Mouse (Mus musculus): ENCODE data around the gene Sdk1. TPM values are rescaled to one million over a fixed set of nuclear protein-coding genes. Genes with fewer than 3 reads are reported as not detected.

Sdk1 gene
- total RNA-seq, 1 experiment from 2014 or later, result not detected

DNA sequence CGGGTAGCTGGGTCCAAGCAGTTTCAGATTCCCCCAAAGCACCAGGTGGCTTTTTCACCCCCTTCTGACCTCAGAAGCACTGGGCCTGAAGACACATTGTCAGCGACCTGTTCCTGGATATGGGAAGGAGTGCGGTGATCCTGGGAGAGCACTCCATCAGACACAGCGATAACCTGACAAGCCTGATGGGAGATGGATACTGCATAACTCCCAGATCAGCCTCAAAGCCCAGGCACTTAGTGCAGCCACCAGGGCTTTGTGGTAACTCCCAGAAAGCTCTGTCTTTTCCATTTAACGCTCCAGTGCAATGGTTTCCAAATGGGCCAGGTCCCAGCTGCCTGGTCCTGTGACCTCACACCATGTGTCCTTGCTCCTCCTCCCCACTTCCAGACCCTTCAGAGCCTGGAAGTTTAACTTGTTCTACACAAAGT lies 886.9 kb downstream of the Sdk1 start:
- ATAC-seq (ENCODE audit: extremely low read depth, insufficient number of reproducible peaks, low FRiP score, poor library complexity, severe bottlenecking), result no peak

GRCm38 (mm10) chr5:142130004-142130403 lies 888.7 kb downstream of the Sdk1 start:
- no peak for ATAC-seq (ENCODE audit: extremely low read depth, insufficient number of reproducible peaks, low FRiP score, poor library complexity, severe bottlenecking)

- ATAC-seq (ENCODE audit: extremely low read depth, insufficient number of reproducible peaks, low FRiP score, poor library complexity, severe bottlenecking), result no peak
These were observed 898.7 kb downstream of the Sdk1 start for GRCm38 (mm10) chr5:142139978-142140377.

GRCm38 (mm10) chr5:142149594-142149993 lies 908.3 kb downstream of the Sdk1 start:
- ATAC-seq (ENCODE audit: extremely low read depth, insufficient number of reproducible peaks, low FRiP score, poor library complexity, severe bottlenecking), result no peak

- ATAC-seq (ENCODE audit: extremely low read depth, insufficient number of reproducible peaks, low FRiP score, poor library complexity, severe bottlenecking), result no peak
These were observed 909.5 kb downstream of the Sdk1 start for GRCm38 (mm10) chr5:142150756-142151155.

DNA sequence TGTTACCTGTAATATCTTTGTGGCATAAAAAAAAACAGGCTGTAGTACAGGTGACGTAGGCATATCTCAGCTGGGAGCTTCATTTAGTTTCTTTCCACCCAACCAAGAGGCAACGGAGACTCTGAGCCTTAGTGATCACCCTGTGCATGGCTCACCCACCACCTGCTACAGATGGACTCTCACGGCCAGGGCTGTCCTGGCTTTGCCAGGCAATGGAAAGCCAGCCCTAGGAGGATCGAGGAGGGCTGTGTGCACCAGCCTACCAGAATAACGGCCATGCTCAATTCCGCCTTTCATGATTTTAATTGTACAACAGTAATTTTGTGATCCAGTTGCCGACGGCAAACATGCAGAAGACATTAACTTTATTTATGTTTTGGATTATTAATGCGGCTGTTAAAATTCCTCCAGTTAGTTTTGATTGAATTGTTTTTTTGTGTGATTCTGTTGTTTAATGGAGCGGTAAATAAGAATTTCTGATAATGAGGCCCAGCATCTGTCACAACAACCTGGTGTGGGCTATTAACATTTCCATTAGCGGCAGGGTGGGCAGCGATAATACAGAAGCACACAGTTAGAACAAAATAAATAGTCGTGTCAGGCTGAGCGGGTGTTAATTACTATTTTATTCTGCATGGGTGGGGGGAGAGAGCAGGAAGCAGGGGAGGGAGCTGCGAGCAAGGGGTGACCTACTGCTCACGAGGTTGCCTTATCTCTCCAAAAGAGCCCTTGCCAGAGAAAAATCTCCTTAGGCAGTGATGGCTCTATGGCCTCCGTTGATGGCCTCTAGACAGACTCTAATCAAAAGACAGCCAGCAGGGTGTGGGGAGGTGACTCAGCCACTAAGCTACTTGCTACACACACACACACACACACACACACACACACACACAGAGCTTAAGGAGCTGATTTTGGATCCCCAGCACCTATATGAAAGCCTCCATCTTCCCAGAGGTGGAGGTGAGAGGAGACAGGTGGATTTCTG lies 915.9 kb downstream of the Sdk1 start:
- no peak for ATAC-seq (ENCODE audit: extremely low read depth, insufficient number of reproducible peaks, low FRiP score, poor library complexity, severe bottlenecking)

- no peak for ATAC-seq (ENCODE audit: extremely low read depth, insufficient number of reproducible peaks, low FRiP score, poor library complexity, severe bottlenecking)
These were observed 922.2 kb downstream of the Sdk1 start for GRCm38 (mm10) chr5:142163483-142163882.

DNA sequence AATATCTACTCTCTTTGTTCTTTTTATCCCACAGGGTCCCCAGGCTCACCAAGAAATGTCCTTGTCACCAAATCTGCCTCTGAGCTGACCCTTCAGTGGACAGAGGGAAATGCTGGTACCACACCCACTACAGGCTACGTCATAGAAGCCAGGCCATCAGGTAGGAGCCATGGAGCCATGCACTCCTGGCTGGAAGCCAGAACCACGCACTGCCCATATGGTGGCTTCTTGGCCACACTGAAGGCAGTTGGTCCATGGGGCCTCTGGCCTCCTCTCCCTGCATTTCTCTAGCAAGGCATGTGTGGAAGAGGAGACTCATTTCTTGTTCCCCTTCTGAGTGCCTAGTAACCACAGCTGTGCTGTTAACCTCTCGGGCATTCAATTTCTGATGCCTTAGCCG lies 932.3 kb downstream of the Sdk1 start:
- ATAC-seq (ENCODE audit: extremely low read depth, insufficient number of reproducible peaks, low FRiP score, poor library complexity, severe bottlenecking), result no peak

DNA sequence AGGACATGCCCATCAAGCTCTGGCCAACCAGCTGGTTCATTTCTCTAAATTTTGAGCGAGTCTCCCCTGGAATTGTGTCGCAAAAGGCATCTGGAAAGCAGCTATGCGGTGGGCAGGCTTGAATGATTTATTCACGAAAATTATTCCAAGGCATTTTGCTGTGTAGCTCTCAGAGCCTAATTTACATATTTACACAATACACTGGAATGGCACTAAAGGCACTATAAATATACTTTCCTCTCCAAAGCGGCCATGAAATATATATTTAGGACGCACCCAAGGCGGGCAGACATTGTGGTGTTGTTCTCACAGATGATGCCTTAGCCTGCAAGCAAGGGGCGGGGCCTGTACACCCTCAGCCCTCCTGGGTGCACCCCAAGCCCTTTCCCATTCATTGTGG lies 936.9 kb downstream of the Sdk1 start:
- ATAC-seq (ENCODE audit: extremely low read depth, insufficient number of reproducible peaks, low FRiP score, poor library complexity, severe bottlenecking), result no peak

GRCm38 (mm10) chr5:142179304-142179703 lies 938.0 kb downstream of the Sdk1 start:
- ATAC-seq (ENCODE audit: extremely low read depth, insufficient number of reproducible peaks, low FRiP score, poor library complexity, severe bottlenecking), result no peak

GRCm38 (mm10) chr5:142181862-142182261 lies 940.6 kb downstream of the Sdk1 start:
- no peak for ATAC-seq (ENCODE audit: extremely low read depth, insufficient number of reproducible peaks, low FRiP score, poor library complexity, severe bottlenecking)

DNA sequence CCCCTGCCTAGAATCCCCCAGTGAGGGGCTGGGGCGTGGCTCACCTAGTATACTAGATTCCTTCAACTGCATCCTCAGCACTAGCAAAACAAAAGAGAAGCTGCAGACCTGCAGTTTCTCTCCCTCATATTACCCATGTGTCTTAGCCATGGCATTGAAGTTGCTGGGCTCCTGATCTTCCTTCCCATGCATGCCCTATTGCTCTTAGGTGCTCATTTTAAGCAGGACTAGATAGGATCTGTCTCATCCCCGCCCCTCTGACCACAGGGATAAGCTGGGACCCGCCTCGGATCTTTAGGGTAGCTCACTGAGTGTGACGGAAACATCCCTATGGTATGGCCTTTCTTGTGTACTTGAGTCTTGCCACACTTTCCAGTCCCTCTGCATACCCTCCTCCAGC lies 947.5 kb downstream of the Sdk1 start:
- no peak for ATAC-seq (ENCODE audit: extremely low read depth, insufficient number of reproducible peaks, low FRiP score, poor library complexity, severe bottlenecking)

DNA sequence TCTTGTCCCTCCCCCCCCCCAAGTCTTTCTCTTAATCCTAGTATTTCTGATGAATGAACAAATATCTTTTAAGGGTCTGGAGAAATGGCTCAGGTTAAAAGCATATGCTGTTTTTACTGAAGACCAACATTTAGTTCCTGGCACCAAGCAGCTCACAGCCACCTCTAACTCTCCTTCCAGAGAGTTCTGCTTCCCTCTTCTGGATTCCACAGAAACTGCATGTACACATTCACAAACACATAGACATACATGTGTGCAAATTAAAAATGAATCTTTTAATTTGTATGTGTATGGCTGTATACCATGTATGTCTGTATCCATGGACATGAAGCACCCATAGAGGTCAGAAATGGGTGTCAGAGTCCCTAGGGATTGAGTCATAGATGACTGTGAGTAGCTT lies 968.6 kb downstream of the Sdk1 start:
- no peak for ATAC-seq (ENCODE audit: extremely low read depth, insufficient number of reproducible peaks, low FRiP score, poor library complexity, severe bottlenecking)

DNA sequence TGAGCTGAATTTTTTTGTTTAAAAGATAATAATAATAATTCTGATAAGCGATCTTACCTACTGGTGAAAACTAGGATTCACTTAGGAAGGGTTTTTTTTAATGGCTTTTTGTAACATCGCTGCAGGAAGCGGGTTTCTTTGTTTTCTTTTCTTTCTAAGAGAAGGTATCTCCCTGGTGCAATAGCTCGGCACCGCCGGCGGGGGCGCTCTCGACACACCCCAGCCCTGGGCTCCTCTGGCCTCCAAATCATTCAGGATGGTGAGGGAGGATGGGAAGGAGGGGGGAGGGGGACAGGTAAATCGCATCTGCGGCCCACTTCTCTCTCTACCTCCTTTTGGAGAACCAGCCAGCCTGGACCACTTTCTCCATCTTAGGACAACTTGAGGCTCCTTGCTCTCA lies 971.0 kb downstream of the Sdk1 start:
- ATAC-seq (ENCODE audit: extremely low read depth, insufficient number of reproducible peaks, low FRiP score, poor library complexity, severe bottlenecking), result no peak

- no peak for ATAC-seq (ENCODE audit: extremely low read depth, insufficient number of reproducible peaks, low FRiP score, poor library complexity, severe bottlenecking)
These were observed 974.7 kb downstream of the Sdk1 start for GRCm38 (mm10) chr5:142215981-142216380.

DNA sequence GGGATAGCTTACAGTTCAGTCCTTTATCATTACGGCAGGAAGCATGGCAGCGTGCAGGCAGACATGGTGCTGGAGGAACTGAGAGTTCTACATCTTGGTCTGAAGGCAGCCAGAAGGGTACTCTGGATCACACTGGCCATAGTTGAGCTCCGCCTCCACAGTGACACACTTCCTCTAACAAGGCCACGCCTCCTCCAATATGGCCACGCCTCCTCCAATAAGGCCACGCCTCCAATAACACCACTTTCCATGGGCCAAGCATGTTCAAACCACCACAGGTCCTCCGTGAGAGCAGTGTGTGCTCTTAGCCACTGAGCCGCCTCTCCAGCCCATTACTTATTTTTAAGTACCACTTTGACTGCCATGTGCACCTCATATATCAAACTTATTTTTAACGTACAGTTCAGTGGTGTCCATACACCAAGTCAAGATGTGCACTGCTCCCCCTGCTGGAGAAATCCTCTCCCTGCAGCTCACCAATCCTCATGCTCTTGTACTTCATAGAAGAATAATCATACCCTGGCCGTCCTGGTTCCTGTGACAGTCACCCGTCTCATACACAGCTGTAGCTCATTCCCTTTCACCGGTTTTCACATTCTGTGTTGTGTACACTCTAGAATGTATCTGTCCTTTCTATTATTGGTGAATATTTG lies 979.7 kb downstream of the Sdk1 start:
- ATAC-seq (ENCODE audit: extremely low read depth, insufficient number of reproducible peaks, low FRiP score, poor library complexity, severe bottlenecking), result no peak

- ATAC-seq (ENCODE audit: extremely low read depth, insufficient number of reproducible peaks, low FRiP score, poor library complexity, severe bottlenecking), result no peak
These were observed 987.9 kb downstream of the Sdk1 start for GRCm38 (mm10) chr5:142228957-142229810.

GRCm38 (mm10) chr5:142229811-142230205 lies 988.5 kb downstream of the Sdk1 start:
- ATAC-seq (ENCODE audit: extremely low read depth, insufficient number of reproducible peaks, low FRiP score, poor library complexity, severe bottlenecking), result no peak

DNA sequence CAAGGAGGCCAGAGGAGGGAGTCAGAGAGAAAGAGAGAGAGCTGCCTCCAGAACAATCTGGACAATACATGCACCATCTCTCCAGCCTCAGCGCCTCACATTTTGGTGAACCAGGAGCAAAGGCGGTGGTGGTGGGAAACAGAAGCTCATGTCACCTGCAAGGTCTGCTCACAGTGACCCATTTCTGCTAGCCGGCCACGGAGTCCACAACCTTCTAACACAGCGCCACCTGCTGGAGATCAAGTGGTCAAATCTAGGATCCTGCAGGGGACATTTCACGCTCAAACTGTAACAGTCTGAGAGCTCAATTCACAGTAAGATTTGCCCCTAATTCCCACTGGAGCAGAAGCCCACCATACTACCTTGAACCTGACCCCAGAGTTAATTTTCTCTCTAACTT lies 999.0 kb downstream of the Sdk1 start:
- ATAC-seq (ENCODE audit: extremely low read depth, insufficient number of reproducible peaks, low FRiP score, poor library complexity, severe bottlenecking), result no peak

All from neutrophil, adult 5-6 weeks (primary cell).